Mouse (Mus musculus) kidney, adult 2 months (tissue): ENCODE measurements around the gene Zfp651.

Experiments
- CTCF ChIP-seq: fragments of 200-500 bp; conservative IDR thresholded peaks from 2 replicates; pipeline ENCODE4 v1.5.1; 2011; ENCODE audit warnings: low read depth, mild to moderate bottlenecking, control low read depth, low read length, moderate library complexity, mixed read lengths; ENCODE audit not compliant: insufficient read depth, insufficient read length
- POLR2A ChIP-seq: fragments of 200-500 bp; IDR thresholded peaks from one replicate; pipeline ENCODE4 v1.6.1; 2011; ENCODE audit warnings: low read depth, low read length, control low read depth

DNA sequence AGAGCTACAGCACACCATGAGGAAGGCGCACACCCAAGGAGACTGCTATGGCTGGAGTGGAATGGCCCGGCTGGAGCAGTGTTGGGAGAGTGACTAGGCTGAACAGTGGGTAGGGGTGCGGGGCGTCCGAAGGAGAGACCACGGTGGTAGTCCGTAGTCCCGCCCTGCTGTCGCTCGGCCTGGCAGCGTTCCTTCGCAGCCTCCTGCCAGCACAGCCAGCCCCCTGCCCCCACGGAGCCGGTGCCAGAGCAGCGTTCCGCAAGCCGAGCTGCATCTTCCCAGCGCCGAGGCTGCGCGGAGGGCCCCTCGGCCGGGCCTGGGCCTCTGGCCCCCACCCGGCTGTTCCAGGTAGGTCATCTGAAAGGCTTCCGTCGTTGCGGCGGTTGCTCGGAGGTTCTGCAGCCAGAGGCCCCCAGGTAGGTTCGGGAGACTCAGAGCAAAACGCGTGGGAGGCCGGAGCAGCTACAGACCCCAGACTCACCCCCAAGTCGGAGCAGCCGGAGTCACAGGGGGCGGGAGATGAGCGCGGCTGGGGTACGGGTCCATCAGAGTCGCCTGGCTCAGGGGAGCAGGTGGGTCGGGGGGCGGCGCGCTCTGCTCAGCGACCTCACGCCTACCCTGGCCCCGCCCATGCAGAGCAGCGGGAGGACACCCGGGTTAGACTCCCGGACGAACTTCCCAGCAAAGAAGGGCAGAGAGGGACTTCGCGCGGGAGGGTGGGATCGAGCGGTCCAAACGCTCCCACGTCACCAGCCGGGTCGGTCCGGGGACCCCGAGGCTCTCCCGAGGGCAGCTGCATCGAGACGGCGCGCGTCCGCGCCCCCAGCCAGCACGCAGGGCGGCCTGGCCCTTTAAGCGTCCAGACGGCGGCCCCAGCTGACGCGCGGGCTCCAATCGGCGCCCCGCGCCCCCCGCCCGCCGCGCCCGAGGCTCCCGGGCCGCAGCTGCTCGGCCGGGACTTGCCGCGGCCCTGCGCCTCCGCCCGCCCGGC, at the start of gene Zfp651:
- no peak for TF ChIP-seq CTCF
- TF ChIP-seq POLR2A, result no peak
